Mouse (Mus musculus): ENCODE results near the gene Esyt2. TPM values are rescaled to one million over a fixed set of nuclear protein-coding genes. Genes with fewer than 3 reads are reported as not detected.

The Esyt2 gene
- polyA plus RNA-seq, 1 experiment from 2014 or later: 20.9 TPM

DNA sequence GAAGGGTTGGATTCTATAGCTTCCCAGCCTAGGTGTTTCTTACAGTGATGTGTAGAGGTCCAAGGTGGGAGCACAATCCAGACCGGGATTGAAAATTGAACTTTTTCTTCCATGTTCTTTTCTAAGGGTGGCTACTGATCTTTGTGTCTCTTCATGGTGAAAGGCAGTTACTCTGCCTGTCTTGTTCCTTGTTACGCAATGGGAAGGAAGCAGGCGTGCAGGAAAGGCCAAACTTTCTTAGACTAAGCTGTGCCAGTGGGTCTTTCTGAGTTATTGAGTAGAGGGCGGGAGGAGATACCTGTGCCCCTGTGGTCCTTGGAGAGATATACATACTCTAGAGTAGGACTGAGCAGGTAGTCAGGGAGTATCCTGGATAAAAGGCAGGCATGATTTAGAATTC, 133.9 kb downstream of the Esyt2 start:
- H3K36me3 ChIP-seq (ENCODE audit: control insufficient read depth, insufficient read depth, low read length): peaks cover 16% of the 10 kb centered on the region; the same call in 1 of the 2 replicates
- no peak overlapping the region for H3K9ac ChIP-seq (ENCODE audit: low read depth, low read length)
- 90% methylated on average over 4 of the region's 4 CpGs for WGBS
- no peak overlapping the region for H3K27ac ChIP-seq (ENCODE audit: low read depth, low read length)
- H3K27me3 ChIP-seq (replicated peaks; ENCODE audit: control insufficient read depth, insufficient read depth, low read length): no peaks in the 10 kb centered on the region
- no peak for DNase-seq (ENCODE audit: low spot score)
- no peak for ATAC-seq (replicated peaks; ENCODE audit: low FRiP score)
- no peak overlapping the region for H3K4me2 ChIP-seq
- H3K4me1 ChIP-seq (replicated peaks; ENCODE audit: control insufficient read depth, insufficient read depth, low read length): no peaks in the 10 kb centered on the region
- no peaks in the 10 kb centered on the region for H3K9me3 ChIP-seq (ENCODE audit: control insufficient read depth, low read length)
- no peak overlapping the region for H3K4me3 ChIP-seq (ENCODE audit: low read depth, low read length)

DNA sequence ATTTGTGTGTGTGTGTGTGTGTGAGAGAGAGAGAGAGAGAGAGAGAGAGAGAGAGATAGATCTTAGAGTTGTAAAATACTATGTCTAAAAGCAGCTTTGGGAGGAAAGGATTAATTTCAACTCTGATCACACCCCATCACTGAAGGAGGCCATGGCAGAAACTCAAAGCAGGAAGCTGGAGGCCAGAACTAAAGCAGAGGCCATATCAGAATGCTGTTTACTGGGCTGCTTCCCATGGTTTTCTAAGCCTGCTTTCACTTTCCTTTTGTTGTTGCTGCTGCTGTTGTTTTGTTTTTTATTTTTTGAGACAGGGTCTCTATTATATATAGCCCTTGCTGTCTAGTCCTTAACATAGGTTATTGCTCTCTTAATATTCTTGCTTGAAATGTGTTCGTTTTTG, 135.5 kb downstream of the Esyt2 start:
- no peaks in the 10 kb centered on the region for H3K9me3 ChIP-seq (ENCODE audit: control insufficient read depth, low read length)
- DNase-seq (ENCODE audit: low spot score) (no peak), ATAC-seq (replicated peaks; ENCODE audit: low FRiP score) (no peak)
- H3K27me3 ChIP-seq (replicated peaks; ENCODE audit: control insufficient read depth, insufficient read depth, low read length): no peaks in the 10 kb centered on the region
- no peak overlapping the region for H3K4me2 ChIP-seq
- no peak overlapping the region for H3K27ac ChIP-seq (ENCODE audit: low read depth, low read length)
- 89% methylated on average over 1 of the region's 1 CpGs for WGBS
- no peaks in the 10 kb centered on the region for H3K4me1 ChIP-seq (replicated peaks; ENCODE audit: control insufficient read depth, insufficient read depth, low read length)
- peaks cover 14% of the 10 kb centered on the region for H3K36me3 ChIP-seq (ENCODE audit: control insufficient read depth, insufficient read depth, low read length)
- H3K4me3 ChIP-seq (ENCODE audit: low read depth, low read length): no peak overlapping the region
- no peak overlapping the region for H3K9ac ChIP-seq (ENCODE audit: low read depth, low read length)

DNA sequence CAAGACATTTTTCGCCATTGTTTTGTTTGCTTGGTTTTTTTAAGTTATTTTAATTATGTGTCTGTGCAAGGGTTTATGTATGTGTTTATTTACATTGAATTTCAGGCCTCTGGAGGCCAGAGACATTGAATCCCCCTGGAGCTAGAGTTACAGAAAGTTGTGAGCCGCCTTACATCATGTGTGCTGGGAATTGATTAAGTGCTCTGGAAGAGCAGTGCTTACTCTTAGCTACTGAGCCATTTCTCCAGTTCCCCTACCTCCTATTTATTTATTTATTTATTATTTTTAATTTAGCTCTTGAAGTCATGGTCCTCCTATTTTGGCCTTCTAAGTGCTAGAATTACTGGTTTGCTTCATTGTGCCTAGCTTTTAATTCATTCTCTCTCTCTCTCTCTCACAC, 140.7 kb downstream of the Esyt2 start:
- peaks cover 25% of the 10 kb centered on the region for H3K36me3 ChIP-seq (ENCODE audit: control insufficient read depth, insufficient read depth, low read length)
- DNase-seq (ENCODE audit: low spot score) (no peak), ATAC-seq (replicated peaks; ENCODE audit: low FRiP score) (no peak)
- no peaks in the 10 kb centered on the region for H3K9me3 ChIP-seq (ENCODE audit: control insufficient read depth, low read length)
- H3K27ac ChIP-seq (ENCODE audit: low read depth, low read length): no peak overlapping the region
- H3K4me2 ChIP-seq: no peak overlapping the region
- WGBS: 94% methylated on average over 2 of the region's 2 CpGs
- no peaks in the 10 kb centered on the region for H3K4me1 ChIP-seq (replicated peaks; ENCODE audit: control insufficient read depth, insufficient read depth, low read length)
- no peaks in the 10 kb centered on the region for H3K27me3 ChIP-seq (replicated peaks; ENCODE audit: control insufficient read depth, insufficient read depth, low read length)
- no peak overlapping the region for H3K9ac ChIP-seq (ENCODE audit: low read depth, low read length)
- no peak overlapping the region for H3K4me3 ChIP-seq (ENCODE audit: low read depth, low read length)

DNA sequence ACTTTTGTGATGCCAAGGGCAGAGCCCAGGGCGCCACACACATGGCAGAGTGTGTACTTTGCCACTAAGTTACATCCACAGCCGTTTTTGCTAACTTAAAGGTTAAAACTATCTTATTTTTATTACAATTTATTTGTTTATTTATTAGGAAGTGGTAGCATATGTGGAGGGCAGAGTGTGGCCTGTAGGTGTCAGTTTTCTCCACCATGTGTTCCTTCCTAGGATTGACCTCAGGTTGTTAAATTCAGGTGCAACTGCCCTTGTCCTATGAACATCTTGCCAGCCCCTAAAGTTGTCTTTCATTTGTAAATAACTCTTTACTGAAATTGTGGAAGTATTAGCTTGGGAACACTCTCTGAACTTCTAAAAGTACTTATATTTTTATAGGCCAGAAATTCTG, 144.4 kb downstream of the Esyt2 start:
- peaks cover 44% of the 10 kb centered on the region for H3K36me3 ChIP-seq (ENCODE audit: control insufficient read depth, insufficient read depth, low read length)
- no peak for DNase-seq (ENCODE audit: low spot score)
- 90% methylated on average over 2 of the region's 2 CpGs for whole genome bisulfite sequencing
- H3K4me1 ChIP-seq (replicated peaks; ENCODE audit: control insufficient read depth, insufficient read depth, low read length): no peaks in the 10 kb centered on the region
- no peaks in the 10 kb centered on the region for H3K27me3 ChIP-seq (replicated peaks; ENCODE audit: control insufficient read depth, insufficient read depth, low read length)
- no peaks in the 10 kb centered on the region for H3K9me3 ChIP-seq (ENCODE audit: control insufficient read depth, low read length)
- no peak overlapping the region for H3K9ac ChIP-seq (ENCODE audit: low read depth, low read length)
- no peak overlapping the region for H3K4me2 ChIP-seq
- no peak overlapping the region for H3K4me3 ChIP-seq (ENCODE audit: low read depth, low read length)
- no peak overlapping the region for H3K27ac ChIP-seq (ENCODE audit: low read depth, low read length)
- no peak for ATAC-seq (replicated peaks; ENCODE audit: low FRiP score)

DNA sequence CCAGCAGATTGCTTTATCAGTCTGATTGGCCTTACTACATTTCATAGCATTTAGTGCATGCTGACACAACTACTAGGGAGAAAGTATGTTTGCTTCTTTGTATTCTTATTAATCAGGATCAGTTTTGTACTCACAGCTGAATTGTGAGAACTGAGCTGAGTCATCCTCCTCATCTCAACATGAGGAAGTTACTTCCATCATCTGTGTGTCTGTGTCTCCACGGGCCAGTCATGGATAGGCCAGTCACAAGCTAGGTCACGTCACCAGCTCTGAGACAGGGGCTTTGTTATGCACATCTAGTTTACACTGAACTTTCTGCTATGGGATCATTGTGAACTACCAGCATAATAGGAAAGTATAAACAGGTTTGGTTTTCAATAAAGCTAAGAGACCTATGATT, 152.7 kb downstream of the Esyt2 start:
- Histone ChIP-seq H3K4me2 (no peak overlapping the region), H3K27ac (ENCODE audit: low read depth, low read length) (no peak overlapping the region), H3K9me3 (ENCODE audit: control insufficient read depth, low read length) (no peaks in the 10 kb centered on the region), H3K27me3 (replicated peaks; ENCODE audit: control insufficient read depth, insufficient read depth, low read length) (no peaks in the 10 kb centered on the region), H3K4me1 (replicated peaks; ENCODE audit: control insufficient read depth, insufficient read depth, low read length) (no peaks in the 10 kb centered on the region), H3K9ac (ENCODE audit: low read depth, low read length) (no peak overlapping the region), H3K4me3 (ENCODE audit: low read depth, low read length) (no peak overlapping the region), H3K36me3 (ENCODE audit: control insufficient read depth, insufficient read depth, low read length) (peaks cover 27% of the 10 kb centered on the region)
- DNase-seq (ENCODE audit: low spot score) (no peak), ATAC-seq (replicated peaks; ENCODE audit: low FRiP score) (no peak)
- WGBS: 73% methylated on average over 2 of the region's 2 CpGs

DNA sequence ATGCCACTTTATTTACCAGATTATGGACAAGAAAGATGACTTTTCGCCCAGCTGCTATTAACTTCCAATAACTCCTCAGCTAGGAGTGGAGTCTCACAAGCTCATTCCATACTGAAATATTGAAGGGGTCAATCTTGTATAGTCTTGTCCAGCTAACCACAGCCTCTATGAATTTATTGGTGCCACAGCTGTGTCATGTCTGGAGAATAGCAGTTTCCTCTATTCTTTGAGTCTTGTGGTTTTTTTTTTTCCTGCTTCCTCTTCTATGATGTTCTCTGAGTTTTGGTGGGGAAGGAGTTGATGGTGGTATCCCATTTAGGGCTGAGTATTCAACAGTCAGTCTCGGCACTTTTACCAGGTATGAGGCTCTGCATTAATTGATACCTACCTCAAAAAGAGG, 154.2 kb downstream of the Esyt2 start:
- no peak for ATAC-seq (replicated peaks; ENCODE audit: low FRiP score)
- Histone ChIP-seq H3K36me3 (ENCODE audit: control insufficient read depth, insufficient read depth, low read length) (peaks cover 23% of the 10 kb centered on the region), H3K4me3 (ENCODE audit: low read depth, low read length) (no peak overlapping the region), H3K9ac (ENCODE audit: low read depth, low read length) (no peak overlapping the region), H3K27me3 (replicated peaks; ENCODE audit: control insufficient read depth, insufficient read depth, low read length) (no peaks in the 10 kb centered on the region), H3K4me2 (no peak overlapping the region), H3K27ac (ENCODE audit: low read depth, low read length) (no peak overlapping the region), H3K4me1 (replicated peaks; ENCODE audit: control insufficient read depth, insufficient read depth, low read length) (no peaks in the 10 kb centered on the region), H3K9me3 (ENCODE audit: control insufficient read depth, low read length) (no peaks in the 10 kb centered on the region)
- no peak for DNase-seq (ENCODE audit: low spot score)
- WGBS: 75% methylated on average over 2 of the region's 2 CpGs

DNA sequence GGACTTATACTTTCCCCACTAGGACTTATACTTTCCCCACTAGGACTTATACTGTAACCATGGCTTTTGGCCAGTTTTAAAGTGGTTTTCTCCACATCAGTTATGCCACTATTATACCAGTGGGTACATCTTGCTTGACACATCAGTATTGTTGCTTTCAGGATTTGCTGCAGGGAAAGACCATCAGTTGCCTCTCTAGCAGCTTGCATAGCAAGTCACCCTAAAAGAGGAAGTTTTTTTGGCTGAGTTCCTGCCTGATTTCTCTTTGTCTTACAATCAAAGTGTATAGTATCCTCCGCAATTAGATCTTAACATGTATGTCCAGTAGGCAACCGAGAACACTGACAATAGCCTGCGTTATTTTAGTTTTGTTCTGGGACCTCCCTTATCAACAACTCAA, 155.1 kb downstream of the Esyt2 start:
- 86% methylated on average over 3 of the region's 3 CpGs for WGBS
- no peak for DNase-seq (ENCODE audit: low spot score)

DNA sequence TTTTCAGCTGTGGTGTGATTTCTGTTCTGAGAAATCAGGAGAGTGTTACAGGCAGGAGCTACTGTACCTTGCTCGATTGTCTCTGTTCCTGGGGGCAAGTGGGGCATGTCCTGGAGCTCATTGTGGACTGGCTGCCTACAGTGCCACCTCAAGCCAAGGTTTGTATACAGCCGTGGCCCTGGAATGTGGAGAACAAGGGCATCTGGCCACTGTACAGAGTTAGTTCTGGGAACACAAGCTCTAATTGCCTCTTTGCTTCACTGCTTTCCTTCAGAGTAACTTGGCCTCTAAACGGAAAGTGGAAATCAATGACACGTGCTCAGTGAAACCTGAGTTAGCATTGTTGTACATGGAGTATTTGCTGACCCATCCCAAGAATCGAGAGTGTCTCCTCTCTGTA, 157.6 kb downstream of the Esyt2 start:
- Histone ChIP-seq H3K9ac (ENCODE audit: low read depth, low read length) (no peak overlapping the region), H3K4me3 (ENCODE audit: low read depth, low read length) (no peak overlapping the region), H3K9me3 (ENCODE audit: control insufficient read depth, low read length) (no peaks in the 10 kb centered on the region), H3K27me3 (replicated peaks; ENCODE audit: control insufficient read depth, insufficient read depth, low read length) (no peaks in the 10 kb centered on the region), H3K27ac (ENCODE audit: low read depth, low read length) (no peak overlapping the region), H3K4me1 (replicated peaks; ENCODE audit: control insufficient read depth, insufficient read depth, low read length) (no peaks in the 10 kb centered on the region), H3K36me3 (ENCODE audit: control insufficient read depth, insufficient read depth, low read length) (peaks cover 26% of the 10 kb centered on the region), H3K4me2 (no peak overlapping the region)
- WGBS: 86% methylated on average over 5 of the region's 5 CpGs
- DNase-seq (ENCODE audit: low spot score): no peak
- ATAC-seq (replicated peaks; ENCODE audit: low FRiP score): no peak

More for the DNA sequence above, 155.1 kb downstream of the Esyt2 start:
- H3K36me3 ChIP-seq (ENCODE audit: control insufficient read depth, insufficient read depth, low read length): peaks cover 23% of the 10 kb centered on the region
- no peak overlapping the region for H3K9ac ChIP-seq (ENCODE audit: low read depth, low read length)
- ATAC-seq (replicated peaks; ENCODE audit: low FRiP score): no peak
- no peaks in the 10 kb centered on the region for H3K4me1 ChIP-seq (replicated peaks; ENCODE audit: control insufficient read depth, insufficient read depth, low read length)
- no peak overlapping the region for H3K4me3 ChIP-seq (ENCODE audit: low read depth, low read length)
- H3K27me3 ChIP-seq (replicated peaks; ENCODE audit: control insufficient read depth, insufficient read depth, low read length): no peaks in the 10 kb centered on the region
- H3K27ac ChIP-seq (ENCODE audit: low read depth, low read length): no peak overlapping the region
- no peak overlapping the region for H3K4me2 ChIP-seq
- H3K9me3 ChIP-seq (ENCODE audit: control insufficient read depth, low read length): no peaks in the 10 kb centered on the region
